Mouse (Mus musculus): ENCODE measurements around the gene Slc17a4.

Gene Slc17a4

DNA sequence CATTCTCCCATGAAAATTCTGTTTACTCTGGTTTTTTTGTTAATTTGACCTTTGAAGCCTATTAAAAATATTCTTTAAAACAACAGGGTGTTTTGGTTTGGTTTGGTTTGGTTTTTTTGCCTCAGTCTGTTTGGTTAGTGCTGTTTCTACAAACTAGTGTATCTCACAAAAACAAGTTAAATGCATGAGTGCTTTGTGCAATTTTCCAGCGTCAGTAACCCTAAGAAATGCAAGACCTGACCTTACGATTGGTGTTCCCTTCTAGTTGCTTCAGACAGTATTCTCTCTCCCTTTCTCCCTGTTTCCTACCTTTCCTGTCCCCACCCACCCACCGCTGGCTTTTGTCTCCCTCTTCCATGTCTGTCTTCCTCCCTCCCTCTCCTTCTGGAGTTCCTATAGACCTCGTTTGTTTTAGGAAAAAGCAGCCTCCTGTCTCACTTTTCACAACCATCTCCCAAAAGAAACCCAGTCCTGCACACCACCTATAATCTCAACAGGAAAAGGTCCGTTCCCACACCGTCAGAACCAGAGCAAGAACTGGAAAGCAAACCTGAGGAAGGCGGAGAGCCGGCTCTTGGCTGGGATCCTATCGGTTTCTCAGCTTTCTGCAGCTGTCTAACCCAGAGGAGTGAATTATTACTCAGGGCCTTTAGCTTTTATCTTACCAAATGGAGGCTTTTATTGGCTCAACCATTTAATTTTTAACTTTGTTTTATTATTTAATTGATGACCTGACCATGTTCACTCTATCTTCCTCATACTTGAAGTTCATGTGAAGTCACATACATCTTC lies at the start of gene Slc17a4:
Slc17a4 (minus strand) TSS at position 634 of the 792 bp plus-strand sequence.
- DNase-seq (ENCODE audit: low spot score): no peak

DNA sequence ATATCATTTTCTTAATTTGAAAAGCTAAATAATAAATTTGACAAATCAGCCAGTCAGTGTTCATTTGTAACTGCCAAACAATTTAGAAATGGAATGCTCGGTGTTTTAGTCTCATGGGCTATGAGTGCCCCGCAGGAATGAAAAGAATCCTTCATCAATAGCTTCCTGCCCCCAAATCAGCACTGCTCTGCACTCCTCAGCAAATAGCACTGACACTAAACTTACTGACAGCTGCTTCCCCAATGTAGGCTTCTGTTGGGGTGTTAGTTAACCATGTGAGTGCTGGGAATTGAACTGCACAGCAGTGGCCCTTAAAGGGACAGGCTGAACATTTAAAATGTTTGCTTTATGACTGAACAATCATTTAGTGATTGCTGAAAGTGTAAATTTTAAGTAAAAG lies 45.0 kb upstream of the Slc17a4 start:
- no peak for DNase-seq (ENCODE audit: low spot score)

DNA sequence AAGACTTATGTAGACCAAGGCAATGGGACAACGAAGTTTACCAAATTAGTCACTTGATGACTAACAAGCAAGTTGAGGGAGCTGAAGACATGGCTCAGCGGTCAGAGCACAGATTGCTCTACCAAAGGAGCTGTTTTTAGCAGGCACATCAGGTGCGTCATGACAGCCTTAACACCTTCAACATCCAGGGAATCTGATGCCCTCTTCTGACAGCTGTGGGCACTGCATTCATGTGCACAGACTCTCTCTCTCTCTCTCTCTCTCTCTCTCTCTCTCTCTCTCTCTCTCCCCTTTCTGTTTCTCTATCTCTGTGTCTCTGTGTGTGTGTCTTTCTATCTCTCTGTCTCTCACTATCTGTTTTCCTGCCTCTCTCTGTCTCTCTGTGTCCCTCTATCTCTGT lies 36.1 kb upstream of the Slc17a4 start:
- DNase-seq (ENCODE audit: low spot score): peak; percentile 9

- no peak for DNase-seq (ENCODE audit: low spot score)
These were observed 34.9 kb upstream of the Slc17a4 start for GRCm38 (mm10) chr13:23949484-23950246.

DNA sequence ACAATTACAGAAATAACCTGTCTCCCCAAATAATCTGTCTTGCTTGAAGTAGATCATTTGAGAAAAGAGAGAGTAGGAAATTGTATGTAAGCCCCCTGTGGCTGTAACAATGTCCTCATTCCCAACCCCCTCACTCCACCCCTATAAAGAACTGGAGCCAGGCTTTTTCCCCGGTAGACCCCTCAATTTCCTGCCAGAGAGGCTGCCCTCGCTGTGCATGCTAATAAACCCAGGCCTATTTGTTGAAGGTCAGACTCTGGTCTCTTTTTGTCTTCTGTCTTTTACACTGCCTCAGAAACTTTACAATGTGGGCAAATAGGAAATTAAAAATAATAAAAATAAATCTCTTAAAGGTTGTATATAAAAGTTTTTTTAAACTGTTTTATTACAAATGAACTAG lies 31.4 kb upstream of the Slc17a4 start:
- DNase-seq (ENCODE audit: low spot score): no peak

GRCm38 (mm10) chr13:23942861-23943260 lies 28.1 kb upstream of the Slc17a4 start:
- no peak for DNase-seq (ENCODE audit: low spot score)

DNA sequence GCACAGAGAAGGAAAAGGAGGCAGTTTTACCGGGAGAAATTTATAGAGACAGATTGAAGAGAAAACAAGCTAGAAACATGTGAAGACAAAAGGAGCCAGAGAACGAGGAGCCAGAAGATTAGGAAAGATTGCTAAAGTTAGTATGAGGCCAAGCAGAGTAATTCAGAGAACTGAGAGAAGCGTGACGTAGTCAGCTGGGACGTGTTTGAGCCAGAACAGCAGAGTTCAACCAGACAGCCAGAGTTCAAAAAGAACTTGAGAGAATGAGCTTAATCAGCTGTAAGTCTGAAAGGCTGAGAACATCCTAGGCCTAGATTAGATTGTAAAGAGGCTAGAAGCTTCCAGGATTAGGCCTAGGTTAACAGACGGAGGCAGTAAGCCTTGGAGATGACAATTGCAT lies 25.5 kb upstream of the Slc17a4 start:
- no peak for DNase-seq (ENCODE audit: low spot score)

- DNase-seq (ENCODE audit: low spot score): no peak
These were observed 23.9 kb upstream of the Slc17a4 start for GRCm38 (mm10) chr13:23938699-23939098.

DNA sequence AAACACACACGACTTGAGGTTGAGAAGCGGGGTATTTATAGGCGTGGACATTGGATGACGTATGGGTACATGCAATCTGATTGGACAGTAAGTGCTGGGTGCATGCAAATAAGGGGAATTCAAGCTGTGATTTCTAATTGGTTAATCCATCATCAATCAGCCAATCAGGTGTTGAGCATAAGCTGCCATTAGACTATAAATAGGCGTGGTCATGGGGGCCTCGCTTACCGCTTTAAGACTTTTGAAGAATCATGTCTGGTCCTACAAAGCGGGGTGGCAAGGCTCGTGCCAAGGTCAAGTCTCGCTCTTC lies 19.4 kb upstream of the Slc17a4 start, which contains the start of gene Hist1h2aa:
Hist1h2aa (plus strand) TSS at position 252 of the 310 bp plus-strand sequence.
- DNase-seq (ENCODE audit: low spot score): no peak

DNA sequence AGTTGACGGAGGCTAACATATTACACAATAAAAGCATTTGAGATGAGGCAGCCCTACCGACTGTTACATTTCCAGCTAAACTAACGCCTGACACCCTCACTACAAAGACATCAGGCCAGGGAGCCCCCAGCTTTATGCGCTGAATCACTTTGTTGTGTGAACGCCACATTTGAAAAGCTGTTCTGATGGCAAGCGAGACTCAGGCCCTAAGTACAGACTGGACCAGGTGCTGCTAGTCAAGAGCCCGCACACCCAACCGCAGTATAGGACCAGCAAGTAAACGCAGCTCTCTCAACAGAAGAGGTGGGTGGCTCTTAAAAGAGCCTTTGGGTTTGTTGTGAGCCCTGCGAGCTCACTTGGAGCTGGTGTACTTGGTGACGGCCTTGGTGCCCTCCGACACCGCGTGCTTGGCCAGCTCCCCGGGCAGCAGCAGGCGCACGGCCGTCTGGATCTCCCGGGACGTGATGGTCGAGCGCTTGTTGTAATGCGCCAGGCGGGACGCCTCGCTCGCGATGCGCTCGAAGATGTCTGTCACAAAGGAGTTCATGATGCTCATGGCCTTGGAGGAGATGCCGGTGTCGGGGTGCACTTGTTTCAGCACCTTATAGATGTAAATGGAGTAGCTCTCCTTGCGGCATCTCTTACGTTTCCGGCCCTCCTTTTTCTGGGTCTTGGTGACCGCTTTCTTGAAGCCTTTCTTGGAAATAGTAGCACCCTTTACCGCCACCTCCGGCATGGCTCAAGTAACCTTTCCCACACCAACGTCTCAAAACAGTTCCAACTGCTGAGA lies 18.8 kb upstream of the Slc17a4 start, which contains the start of gene Hist1h2ba:
Hist1h2ba (minus strand) TSS at position 736 of the 790 bp plus-strand sequence.
- DNase-seq (ENCODE audit: low spot score): peak; percentile 6

DNA sequence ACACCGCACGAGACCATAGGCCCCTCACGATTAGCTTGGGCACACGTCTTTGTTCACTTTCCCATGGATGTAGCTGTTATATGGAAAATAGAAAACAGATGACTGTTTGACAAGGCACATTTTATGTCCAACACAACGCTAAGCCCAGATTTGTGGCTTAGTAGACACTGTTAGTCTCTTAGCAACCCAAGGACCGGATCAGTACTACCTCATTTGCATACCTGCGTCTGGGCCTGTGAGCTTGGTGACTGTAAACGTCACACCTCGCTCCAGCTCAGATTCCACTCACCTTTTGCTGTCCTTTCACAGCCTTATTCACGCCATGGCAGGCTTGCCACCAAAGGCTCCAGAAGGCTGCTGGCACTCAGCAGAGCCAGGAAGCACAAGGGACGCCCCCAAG lies 16.1 kb upstream of the Slc17a4 start:
- no peak for DNase-seq (ENCODE audit: low spot score)

DNA sequence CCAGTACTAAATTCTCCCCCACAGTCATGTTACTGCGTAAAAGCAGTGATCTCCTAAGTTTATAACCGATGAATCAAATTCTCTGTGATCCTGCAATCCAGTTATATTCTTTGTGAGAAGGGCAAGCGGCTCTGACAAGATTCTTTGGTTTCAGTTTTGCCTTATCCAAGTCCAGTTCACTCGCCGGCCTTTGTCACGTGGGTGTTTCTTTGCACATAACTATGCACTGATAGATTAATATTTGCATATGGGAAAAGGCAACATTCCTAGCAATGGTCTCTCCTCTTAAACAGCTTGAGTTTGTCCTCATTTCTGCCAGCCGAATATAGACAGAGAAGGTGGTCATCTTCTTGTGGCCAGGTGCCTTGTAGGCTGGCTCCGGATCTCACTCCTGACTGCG lies 15.7 kb upstream of the Slc17a4 start:
- no peak for DNase-seq (ENCODE audit: low spot score)

GRCm38 (mm10) chr13:23928637-23929036 lies 13.8 kb upstream of the Slc17a4 start:
- DNase-seq (ENCODE audit: low spot score): no peak

DNA sequence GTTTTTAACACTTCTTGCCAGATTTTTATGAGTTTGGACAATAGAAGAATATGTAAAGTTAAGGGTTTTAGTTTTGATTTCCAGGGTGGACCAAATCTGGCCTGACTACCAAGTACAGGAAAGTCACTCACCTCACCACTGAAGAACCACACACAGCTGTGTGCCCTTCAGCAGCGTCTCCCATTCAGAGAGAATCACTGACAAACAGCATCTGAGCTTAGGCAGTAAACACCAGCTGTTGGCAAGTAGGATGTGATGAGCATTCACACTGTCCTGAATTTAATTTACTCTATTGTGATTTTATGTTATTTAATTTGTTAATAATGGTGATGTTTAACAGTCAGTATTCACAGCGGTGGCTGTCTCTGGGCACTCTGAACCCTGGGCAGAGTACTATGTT lies 11.0 kb upstream of the Slc17a4 start:
- no peak for DNase-seq (ENCODE audit: low spot score)

- no peak for DNase-seq (ENCODE audit: low spot score)
These were observed 2.9 kb upstream of the Slc17a4 start for GRCm38 (mm10) chr13:23917674-23918073.

- no peak for DNase-seq (ENCODE audit: low spot score)
These were observed 1.3 kb upstream of the Slc17a4 start for GRCm38 (mm10) chr13:23916132-23916531.

- DNase-seq (ENCODE audit: low spot score): peak; percentile 15
These were observed 960 bp downstream of the Slc17a4 start for GRCm38 (mm10) chr13:23913791-23914306.

DNA sequence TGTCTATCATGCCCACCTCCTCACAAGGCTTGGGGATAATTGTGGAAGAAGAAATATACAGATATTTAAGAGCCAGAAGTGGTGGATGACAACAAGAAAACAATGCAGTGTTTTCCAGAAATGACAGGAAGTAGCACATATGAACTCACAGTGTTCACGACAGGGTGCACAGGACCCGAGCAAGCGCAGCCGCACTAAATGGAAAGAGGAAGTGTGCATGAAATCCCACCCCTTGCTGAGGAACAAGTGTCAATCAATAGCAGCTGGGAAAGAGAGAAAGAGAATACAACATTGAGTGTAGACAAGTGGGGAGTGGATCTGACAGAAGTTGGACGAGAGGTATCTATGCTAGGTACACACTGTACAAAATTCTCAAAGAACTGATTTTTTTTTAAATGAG lies 3.5 kb downstream of the Slc17a4 start:
- DNase-seq (ENCODE audit: low spot score): no peak

- no peak for DNase-seq (ENCODE audit: low spot score)
These were observed 4.7 kb downstream of the Slc17a4 start for GRCm38 (mm10) chr13:23910121-23910520.

- DNase-seq (ENCODE audit: low spot score): no peak
These were observed 7.9 kb downstream of the Slc17a4 start for GRCm38 (mm10) chr13:23906906-23907305.

DNA sequence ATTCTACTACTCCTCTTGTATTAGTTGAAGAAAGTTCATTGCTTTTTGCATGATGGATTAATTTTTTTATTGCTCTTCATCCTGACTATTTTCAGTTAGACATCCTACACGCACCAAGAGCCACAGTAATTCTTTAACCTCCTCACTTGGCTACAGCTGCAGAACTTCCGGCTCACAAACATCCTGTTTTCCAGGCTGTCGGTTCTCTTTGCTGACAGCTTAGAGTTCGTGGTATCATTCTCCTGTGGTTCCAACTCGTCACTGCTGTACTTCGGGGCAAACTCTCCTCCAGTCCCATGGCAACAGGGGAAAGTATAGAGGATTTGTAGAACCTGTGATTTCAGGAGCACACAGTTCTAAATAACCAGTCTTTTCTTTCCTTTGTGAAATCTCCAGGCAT lies 16.6 kb downstream of the Slc17a4 start:
- DNase-seq (ENCODE audit: low spot score): no peak

DNA sequence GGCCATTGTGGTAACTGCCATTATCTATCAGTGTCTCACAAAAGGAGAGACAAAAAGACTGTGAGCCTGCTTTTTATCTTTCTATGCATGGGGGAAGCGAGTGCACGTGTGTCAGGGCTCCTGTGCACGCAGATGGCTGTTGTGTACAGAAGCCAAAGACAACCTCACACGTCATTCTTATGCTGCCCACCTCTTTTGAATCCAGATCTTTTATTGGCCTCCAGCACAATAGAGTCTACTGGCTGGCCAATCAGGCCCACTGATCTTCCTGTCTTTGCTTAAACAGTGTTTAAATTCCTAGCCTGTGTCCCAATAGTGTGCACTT lies 21.6 kb downstream of the Slc17a4 start:
- DNase-seq (ENCODE audit: low spot score): no peak

Measured in c-Kit-positive CD71-positive TER-119-positive erythroid progenitor cells, embryonic 14.5 days (primary cell).